Mouse (Mus musculus): ENCODE results near the gene Olfr904.
"Not testable (repeated sequence)": the region's sequence is repeated elsewhere in the genome, so short reads cannot be mapped to it uniquely, and the experiment has no call there.

Olfr904 gene

DNA sequence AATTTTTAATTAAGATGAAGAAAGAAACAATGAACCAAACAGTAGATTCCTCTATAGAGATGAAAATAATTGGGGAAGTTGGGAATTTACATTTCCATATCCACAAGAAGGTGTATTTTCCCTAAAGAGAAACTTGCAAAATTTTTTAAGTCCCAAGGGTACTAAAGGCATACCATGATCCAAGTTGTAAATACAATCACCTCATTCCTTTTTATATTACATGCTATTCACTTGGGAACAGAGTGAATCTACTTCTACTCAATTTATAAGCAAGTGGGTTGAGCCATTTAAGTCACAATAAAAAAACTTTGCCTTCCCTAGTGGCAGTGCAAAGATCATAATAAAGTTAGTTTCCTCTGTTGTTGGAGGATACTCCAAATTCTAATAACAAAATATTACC, at the start of gene Olfr904:
TSS of gene Olfr904 (plus strand) at position 301 of the 400 bp plus-strand sequence.
- no peak for DNase-seq (ENCODE audit: extremely low read depth, low read depth, low spot score)

DNA sequence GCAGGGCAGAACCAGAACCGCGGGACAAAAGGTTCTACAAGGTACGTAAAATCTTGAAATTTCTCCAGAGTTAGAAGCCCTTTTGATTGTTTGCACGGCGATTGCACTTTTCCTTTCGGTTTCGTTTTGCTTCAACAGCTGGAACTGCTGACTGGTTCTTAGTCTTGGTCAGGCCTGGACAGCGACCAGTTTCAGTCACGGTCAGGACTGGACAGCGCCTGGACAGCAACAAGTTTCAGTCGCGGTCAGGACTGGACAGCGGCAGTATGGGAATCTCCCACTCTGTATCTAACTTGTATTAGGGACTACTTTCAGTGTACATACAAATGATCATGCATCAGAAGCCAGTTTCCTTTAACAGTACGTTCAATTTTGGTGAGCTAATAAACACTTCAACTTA, 49.4 kb upstream of the Olfr904 start:
- not testable (repeated sequence) for DNase-seq (ENCODE audit: extremely low read depth, low read depth, low spot score)

DNA sequence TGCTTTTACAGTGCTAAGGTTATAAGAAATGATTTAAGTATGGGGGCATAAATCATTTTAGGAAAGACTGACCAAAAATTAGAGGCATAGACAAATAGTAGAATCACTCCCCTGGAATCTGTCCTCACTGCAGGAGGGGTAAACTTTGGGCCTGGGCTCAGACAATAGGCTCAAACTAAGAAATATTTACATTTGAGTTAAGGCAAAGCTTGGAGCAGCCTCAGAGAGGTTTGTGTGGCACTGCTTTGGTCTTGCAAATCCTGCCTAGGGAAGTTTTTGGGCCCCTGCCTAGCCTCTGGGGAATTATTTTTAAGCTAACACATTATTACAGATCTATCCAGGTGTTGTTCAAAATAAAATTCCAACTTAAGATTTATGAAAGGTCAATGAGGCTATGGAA, 39.1 kb upstream of the Olfr904 start:
- no peak for DNase-seq (ENCODE audit: extremely low read depth, low read depth, low spot score)

DNA sequence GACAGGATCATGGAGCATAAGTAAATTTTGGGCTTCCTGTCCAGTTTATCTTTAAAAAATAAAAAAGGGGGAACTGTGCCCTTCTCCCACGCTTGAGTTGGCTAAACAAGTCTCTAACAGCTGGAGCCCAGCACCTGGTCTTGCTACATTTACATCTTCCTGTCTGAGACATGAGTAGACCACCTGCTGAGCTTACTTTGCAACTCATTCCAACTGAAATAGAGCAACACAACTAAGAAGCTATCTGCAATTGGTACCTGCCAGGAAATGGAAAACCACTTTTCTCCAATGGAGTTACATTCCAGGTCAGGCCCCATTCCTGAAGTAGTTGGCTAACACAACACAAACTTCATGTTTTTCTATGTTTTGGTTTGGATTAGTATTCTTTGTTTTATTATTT, 35.9 kb upstream of the Olfr904 start:
- DNase-seq (ENCODE audit: extremely low read depth, low read depth, low spot score): no peak

DNA sequence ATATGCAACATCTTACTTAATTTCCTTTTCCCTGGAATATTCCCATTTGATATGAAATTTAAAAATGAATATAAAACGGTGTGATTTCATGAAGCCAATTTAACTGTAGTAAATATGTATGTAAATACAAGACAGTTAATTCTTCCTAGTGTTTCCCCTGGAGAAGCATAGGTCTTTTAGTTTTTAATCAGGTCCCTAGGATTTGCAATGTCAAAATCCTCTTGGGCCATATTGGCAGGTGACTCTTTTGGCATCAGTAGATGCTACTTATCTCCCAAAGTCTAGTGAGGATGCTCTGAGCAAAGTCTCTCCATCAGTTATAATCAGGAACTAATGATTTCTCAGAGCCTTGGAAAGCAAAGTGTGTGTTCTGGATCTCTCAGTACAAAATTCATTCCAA, 33.8 kb upstream of the Olfr904 start, which contains the start of gene Olfr901:
TSS of gene Olfr901 (plus strand) at position 301 of the 400 bp plus-strand sequence.
- DNase-seq (ENCODE audit: extremely low read depth, low read depth, low spot score): no peak

DNA sequence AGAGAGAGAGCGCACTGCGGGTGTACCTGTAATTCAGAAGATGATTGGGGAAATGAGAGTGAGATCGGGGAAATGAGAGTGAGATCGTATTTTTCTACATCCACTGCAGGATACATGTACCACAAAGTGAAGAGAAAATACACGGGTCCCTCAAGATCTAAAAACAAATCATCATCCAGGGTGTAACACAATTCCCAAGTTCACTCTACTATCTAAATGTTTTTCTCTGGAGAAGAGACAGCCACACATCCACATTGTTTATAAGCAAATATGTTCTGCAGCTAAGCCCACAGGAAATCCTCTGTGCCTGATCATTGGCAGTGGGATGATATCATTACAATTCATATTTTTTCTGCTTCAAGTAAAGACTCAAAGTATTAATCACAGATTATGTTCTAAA, 15.6 kb upstream of the Olfr904 start, which contains the start of gene Olfr902:
TSS of gene Olfr902 (plus strand) at position 301 of the 400 bp plus-strand sequence.
- DNase-seq (ENCODE audit: extremely low read depth, low read depth, low spot score): no peak

DNA sequence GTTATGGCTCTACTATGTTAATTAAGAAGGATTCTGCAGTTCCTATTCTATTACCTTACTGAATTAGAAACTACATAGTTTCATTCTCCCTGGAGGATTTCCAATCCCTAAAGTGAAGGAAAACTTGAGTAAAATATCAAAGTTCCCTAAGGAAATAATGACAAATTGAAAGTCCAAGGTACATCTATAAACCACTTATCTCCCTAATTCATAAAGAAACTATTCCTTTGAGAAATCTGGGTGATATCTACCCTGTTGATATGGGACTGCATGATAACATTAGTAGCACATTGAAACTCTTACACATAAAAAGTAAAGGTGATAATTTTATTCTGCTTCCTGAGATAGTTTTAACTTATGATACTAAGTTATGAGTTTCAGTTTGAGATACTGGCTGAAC, 7.9 kb downstream of the Olfr904 start, which contains the start of gene Olfr905:
TSS of gene Olfr905 (plus strand) at position 301 of the 400 bp plus-strand sequence.
- no peak for DNase-seq (ENCODE audit: extremely low read depth, low read depth, low spot score)

DNA sequence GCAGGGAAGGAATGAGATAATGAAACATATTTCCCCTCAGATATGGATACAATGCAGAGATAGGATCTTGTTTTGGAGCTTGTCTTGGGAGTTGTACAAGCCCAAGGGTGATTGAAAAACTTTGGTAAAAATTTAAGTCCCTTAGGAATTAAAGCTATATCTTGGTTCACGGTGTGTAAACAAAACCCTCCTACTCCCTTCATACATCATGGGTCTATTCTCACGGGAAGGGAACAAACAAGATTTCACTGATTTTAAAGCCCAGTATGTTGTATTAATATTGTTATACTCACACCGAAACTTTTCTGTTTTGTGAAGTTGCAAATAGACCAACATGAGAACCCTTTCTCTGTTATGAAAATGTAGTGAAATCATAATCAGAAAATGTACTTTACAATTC, 23.8 kb downstream of the Olfr904 start, which contains the start of gene Olfr906:
TSS of gene Olfr906 (plus strand) at position 301 of the 400 bp plus-strand sequence.
- DNase-seq (ENCODE audit: extremely low read depth, low read depth, low spot score): no peak

DNA sequence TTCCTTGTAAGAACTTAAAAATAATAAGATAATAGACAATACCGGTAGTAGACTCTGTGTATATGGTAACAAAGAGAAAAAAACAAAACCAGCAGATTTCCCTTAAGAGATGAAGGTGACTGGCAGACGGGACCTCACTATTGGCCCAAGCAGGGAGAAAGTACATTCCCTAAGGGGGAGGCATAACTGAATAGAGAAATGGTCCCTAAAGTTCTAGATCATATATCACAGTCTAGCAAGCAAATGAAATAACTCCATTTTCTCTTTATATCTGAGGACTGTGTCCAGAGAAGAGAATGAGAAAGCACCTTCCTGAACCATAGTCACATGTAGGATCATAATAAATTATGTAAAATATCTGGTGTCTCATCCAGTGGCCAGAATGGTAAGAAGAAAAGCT, 32.6 kb downstream of the Olfr904 start, which contains the start of gene Olfr907:
TSS of gene Olfr907 (plus strand) at position 301 of the 400 bp plus-strand sequence.
- DNase-seq (ENCODE audit: extremely low read depth, low read depth, low spot score): no peak

DNA sequence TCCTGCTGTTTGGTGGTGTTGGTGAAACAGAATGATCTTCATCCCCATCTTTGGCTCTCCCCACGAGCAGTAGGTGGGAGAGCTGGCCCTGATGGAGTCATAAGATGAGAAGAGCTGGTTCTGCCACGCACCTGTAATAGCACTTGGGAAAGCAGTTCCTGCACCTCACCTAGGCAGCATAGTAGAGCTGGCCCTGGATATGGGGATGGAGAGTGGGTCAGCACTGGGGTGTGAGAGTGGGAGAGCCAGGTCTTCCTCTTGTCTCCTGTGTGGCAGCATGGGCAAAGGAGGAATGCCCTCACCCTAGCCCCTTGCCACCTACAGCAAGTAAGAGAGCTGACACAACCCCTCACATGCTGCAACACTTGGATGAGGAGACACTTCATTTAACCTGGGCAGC, 49.4 kb downstream of the Olfr904 start:
- DNase-seq (ENCODE audit: extremely low read depth, low read depth, low spot score): no peak
